Mouse (Mus musculus) midbrain, postnatal 0 days (tissue): ENCODE results near the gene Zdhhc13. TPM values are rescaled to one million over a fixed set of nuclear protein-coding genes. Genes with fewer than 3 reads are reported as not detected.
A peak's percentile ranks its signal among the peaks of the same experiment; 100 is the strongest.

Source experiments
- ATAC-seq: fragments of 200-750 bp; cut with Nextera tagmentation; 2 replicates; pipeline ENCODE4 v1.8.0; 2017; ENCODE audit warnings: moderate number of reproducible peaks, mild to moderate bottlenecking, moderate TSS enrichment, moderate library complexity; ENCODE audit not compliant: low FRiP score
- DNase-seq: peaks from one replicate; pipeline ENCODE4 v3.0.0-alpha.2; 2015; ENCODE audit warnings: low spot score
- H3K27ac ChIP-seq: fragments of 300-500 bp; sonication (generic); 2 replicates; pipeline ENCODE4 v1.5.1; 2014; ENCODE audit warnings: low read depth, mild to moderate bottlenecking, low read length, mixed read lengths
- H3K27me3 ChIP-seq: fragments of 300-500 bp; sonication (generic); 2 replicates; pipeline ENCODE4 v1.6.1; 2014; ENCODE audit warnings: low read length, control low read depth, mixed read lengths; ENCODE audit not compliant: insufficient read depth
- H3K36me3 ChIP-seq: fragments of 300-500 bp; sonication (generic); 2 replicates; pipeline ENCODE4 v1.6.1; 2014; ENCODE audit warnings: low read length, control low read depth, mixed read lengths; ENCODE audit not compliant: insufficient read depth
- H3K4me1 ChIP-seq: fragments of 300-500 bp; sonication (generic); 2 replicates; pipeline ENCODE4 v1.6.1; 2014; ENCODE audit warnings: mild to moderate bottlenecking, control low read depth, antibody characterized with exemption, low read length, mixed read lengths; ENCODE audit not compliant: insufficient read depth
- H3K4me2 ChIP-seq: fragments of 300-500 bp; sonication (generic); 2 replicates; pipeline ENCODE4 v1.6.1; 2014; ENCODE audit warnings: low read depth, mild to moderate bottlenecking, low read length, mixed read lengths; ENCODE audit not compliant: poor library complexity, severe bottlenecking
- H3K4me3 ChIP-seq: fragments of 300-500 bp; sonication (generic); 2 replicates; pipeline ENCODE4 v1.5.1; 2014; ENCODE audit warnings: low read depth, mild to moderate bottlenecking, low read length, moderate library complexity
- H3K9ac ChIP-seq: fragments of 300-500 bp; sonication (generic); replicated peaks from 2 replicates; pipeline ENCODE4 v1.6.1; 2014; ENCODE audit warnings: mild to moderate bottlenecking, low read length, moderate library complexity, mixed read lengths; ENCODE audit not compliant: poor library complexity, severe bottlenecking
- H3K9me3 ChIP-seq: fragments of 300-500 bp; sonication (generic); 2 replicates; pipeline ENCODE4 v1.6.1; 2016; ENCODE audit warnings: low read length, control low read depth
- CTCF ChIP-seq: IDR thresholded peaks from 2 replicates; pipeline ENCODE4 v1.5.1; 2016; ENCODE audit warnings: antibody characterized with exemption, mild to moderate bottlenecking
- WGBS: fragments of 180-500 bp; shearing (Covaris S2); extraction: QIAGEN DNeasy Blood & Tissue Kit; methylation state at CpG from one replicate; pipeline ENCODE4 v1.1.7; 2014; 5-methylcytosine and 5-hydroxymethylcytosine counted together
- polyA plus RNA-seq: library from polyadenylated mRNA; unstranded; fragments of >200 nt; fragmentation: Nextera tagmentation; extraction: Ambion mirVana; gene quantifications from 2 replicates; pipeline ENCODE4 v1.2.1, GENCODE M21; 2015
- total RNA-seq: library from RNA; depleted of rRNA; stranded (reverse); fragments of >200 nt; gene quantifications from 2 replicates; pipeline ENCODE4 v1.2.3, GENCODE M21; 2014; rRNA removed

Gene Zdhhc13
- 37.3 and 43.0 TPM in 2 replicates for total RNA-seq
- polyA plus RNA-seq: 21.2 and 24.3 TPM in 2 replicates

DNA sequence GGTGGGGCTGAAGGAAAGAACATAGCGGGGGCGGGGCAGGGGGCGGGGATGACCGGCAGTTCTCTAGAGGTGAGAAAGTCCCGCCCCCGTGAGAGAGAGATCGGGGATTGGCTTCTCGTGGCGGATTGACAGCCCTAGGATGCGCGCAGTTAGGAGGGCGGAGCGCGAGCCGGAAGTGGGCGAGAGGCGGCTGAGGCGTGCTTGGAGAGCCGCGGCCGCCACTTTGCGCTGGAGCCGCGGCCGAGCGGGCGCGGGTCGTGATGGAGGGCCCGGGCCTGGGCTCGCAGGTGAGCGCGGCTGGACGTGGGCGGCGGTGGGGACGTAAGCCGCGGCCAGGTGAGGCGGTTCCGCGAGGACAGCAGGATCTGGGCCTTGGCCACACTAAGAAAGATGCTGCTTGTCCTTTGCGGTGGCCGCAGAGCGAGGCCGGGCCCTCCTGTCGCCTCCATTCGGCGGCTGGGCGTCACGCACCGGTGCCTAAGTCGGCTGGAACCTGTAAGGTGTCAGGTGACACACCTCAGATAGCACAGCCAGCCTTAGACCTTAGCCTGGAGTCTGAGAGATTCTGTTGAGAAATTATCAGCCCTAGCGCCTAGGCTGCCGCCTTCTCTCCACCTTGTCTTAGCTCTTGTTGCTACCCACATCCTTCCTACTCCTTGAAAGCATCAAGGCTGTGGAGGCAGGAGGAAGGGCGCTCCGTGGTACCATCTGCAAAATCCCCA lies at the start of gene Zdhhc13:
Gene Zdhhc13 (plus strand): TSS at position 153 of the 722 bp plus-strand sequence.
- Histone ChIP-seq H3K4me1 (peaks cover 8% of the 10 kb centered on the region; the same call in 1 of the 2 replicates), H3K4me2 (peak within 1 kb of the TSS; percentile 64), H3K9me3 (no peaks in the 10 kb centered on the region), H3K9ac (peak within 1 kb of the TSS; percentile 80), H3K36me3 (no peaks in the 10 kb centered on the region), H3K4me3 (peak within 1 kb of the TSS; percentile 67), H3K27ac (peak within 1 kb of the TSS; percentile 83), H3K27me3 (no peaks in the 10 kb centered on the region)
- DNase-seq (peak; percentile 95), ATAC-seq (peak; percentile 99)
- WGBS: under 1% methylated on average over 54 of the region's 57 CpGs
- TF ChIP-seq CTCF: no peak

DNA sequence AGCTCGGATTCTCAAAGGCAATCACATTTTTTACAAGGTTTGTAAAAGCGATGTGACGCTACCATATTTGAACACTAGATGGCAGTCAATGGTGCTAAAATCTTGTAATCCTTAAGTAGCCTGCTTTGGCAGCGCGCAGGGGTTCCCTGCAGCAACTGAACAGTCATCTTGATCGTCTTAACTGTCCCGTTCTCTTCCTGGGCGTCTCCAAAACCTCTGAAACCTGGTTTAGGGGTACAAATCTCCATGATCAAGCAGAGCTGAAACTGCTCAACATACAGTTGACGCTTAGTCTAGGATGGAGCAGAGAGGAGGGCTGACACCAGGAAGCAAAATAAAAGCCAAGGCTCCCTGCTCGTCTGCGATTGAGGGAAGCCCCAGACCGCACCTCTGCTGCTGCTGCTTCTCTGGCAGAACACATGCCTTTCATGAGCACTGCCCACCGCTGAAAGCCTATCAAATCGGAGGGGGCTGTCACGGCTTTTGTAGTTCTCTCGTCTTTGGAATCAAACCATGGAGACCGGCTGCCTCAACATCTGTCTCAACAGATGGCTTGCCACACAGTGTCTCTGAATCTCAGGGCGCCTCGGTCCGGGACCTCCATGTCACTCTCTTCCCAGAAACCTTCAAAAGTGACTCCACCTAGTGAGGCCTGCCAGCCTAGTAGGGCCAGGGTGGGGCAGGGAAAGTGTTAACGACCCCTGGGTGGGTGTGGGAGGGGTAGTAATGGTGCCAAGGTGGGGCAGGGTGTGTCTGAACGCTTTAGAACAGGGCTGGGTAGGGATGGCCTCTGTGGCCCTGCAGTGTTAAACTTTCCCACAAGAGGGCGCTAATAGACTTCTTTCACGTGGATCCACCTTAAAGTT lies 39.3 kb upstream of the Zdhhc13 start:
- peak overlapping the region; percentile 92 for H3K4me2 ChIP-seq
- H3K36me3 ChIP-seq: no peaks in the 10 kb centered on the region
- peak overlapping the region; percentile 42 for H3K9ac ChIP-seq
- no peaks in the 10 kb centered on the region for H3K27me3 ChIP-seq
- peak; percentile 93 for TF ChIP-seq CTCF
- no peaks in the 10 kb centered on the region for H3K9me3 ChIP-seq
- 0 out of 2 replicates have a peak overlapping the region, but pooled peaks have one; percentile 21 for H3K27ac ChIP-seq
- ATAC-seq: peak; percentile 81
- H3K4me3 ChIP-seq: peak overlapping the region; percentile 34
- peaks cover 3% of the 10 kb centered on the region; the same call in 1 of the 2 replicates for H3K4me1 ChIP-seq
- DNase-seq: peak; percentile 96
- under 1% methylated on average over 24 of the region's 24 CpGs for WGBS

DNA sequence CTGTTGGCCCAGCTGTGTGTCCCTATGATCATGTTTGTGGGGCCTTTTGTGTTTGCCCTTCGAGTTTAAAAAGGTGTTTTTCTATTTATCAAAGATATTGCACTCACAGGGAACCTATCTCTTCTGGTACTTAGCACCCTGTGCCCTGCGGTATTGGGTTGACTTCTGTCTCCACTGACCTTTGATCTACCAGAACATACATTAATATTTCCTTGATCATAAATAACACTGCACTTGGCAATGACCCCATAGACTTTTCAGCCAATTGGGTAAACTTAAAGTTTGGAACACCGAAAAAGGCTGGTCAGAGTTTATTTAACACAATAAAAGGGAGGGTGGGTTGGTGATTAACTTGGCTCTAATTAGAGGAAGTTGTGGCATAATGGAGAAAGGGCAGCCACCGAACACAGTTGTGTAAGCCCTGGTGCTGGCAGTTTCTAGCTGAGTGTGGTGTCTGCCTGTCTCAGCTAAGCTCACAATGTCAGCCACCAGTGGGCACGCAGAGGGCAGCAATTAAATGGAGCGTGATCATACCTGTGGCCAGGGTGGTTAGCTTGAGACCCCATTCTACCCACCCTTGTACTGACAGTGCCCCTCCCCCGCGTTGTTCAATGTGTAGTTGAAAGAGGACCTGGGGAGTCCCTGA lies 38.5 kb upstream of the Zdhhc13 start:
- no peak overlapping the region for H3K27ac ChIP-seq
- H3K27me3 ChIP-seq: no peaks in the 10 kb centered on the region
- DNase-seq: no peak
- peak overlapping the region; percentile 92; the same call in 1 of the 2 replicates for H3K4me2 ChIP-seq
- ATAC-seq: no peak; the same call in 1 of the 2 replicates
- WGBS: 72% methylated on average over 8 of the region's 8 CpGs
- peaks cover 3% of the 10 kb centered on the region; the same call in 1 of the 2 replicates for H3K4me1 ChIP-seq
- H3K9me3 ChIP-seq: no peaks in the 10 kb centered on the region
- H3K4me3 ChIP-seq: no peak overlapping the region
- H3K36me3 ChIP-seq: no peaks in the 10 kb centered on the region
- no peak for TF ChIP-seq CTCF
- no peak overlapping the region for H3K9ac ChIP-seq

DNA sequence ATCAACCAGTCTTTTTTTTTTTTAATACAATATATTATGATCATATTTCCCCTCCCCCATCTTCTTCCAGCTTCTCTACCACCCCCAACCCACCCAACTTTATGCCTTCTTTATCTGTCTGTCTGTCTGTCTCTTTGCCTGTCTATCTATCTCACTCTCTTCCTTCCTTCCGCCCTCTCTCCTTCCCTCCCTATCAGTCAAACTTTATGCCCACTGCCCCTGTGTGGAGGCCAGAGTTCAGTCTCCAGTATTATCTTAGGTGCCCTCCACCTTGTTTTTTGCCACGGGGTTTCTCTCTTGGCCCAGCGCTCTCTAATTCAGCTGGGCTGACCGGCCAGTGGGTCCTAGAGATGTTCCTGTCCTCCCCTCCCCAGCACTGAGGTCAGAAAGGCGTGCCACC lies 37.6 kb upstream of the Zdhhc13 start:
- no peak for DNase-seq
- Histone ChIP-seq H3K9me3 (no peaks in the 10 kb centered on the region), H3K27me3 (no peaks in the 10 kb centered on the region), H3K27ac (no peak overlapping the region), H3K4me3 (no peak overlapping the region), H3K9ac (no peak overlapping the region), H3K4me2 (no peak overlapping the region), H3K36me3 (no peaks in the 10 kb centered on the region), H3K4me1 (peaks cover 3% of the 10 kb centered on the region; the same call in 1 of the 2 replicates)
- WGBS: 84% methylated on average over 5 of the region's 5 CpGs
- no peak for TF ChIP-seq CTCF
- ATAC-seq: no peak

DNA sequence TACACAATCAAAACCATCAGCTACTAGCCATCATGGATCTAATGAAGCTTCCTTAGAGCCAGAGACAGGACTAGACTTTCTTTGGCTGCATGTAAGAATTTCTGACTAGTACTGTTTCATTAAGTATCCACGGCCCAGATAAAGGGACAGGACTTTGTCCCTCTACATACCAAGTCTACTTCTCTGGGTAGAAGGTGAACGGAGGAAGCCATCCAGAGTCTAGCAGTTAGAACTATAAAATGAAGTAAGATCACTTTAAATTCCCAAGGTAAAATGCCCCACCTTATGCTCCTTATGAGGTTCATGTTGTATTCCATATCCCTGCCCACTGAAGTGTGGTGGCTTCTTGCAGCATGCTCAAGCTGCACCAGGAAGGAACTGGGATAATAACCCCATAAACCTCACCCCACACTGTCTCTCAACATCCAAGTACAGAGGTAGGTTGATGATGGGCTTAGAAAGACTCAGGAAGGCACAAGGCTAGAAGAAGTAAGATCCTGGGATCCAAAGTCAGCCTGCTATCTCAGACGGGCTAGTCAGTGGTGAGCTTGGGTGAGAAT lies 34.3 kb upstream of the Zdhhc13 start:
- H3K27ac ChIP-seq: no peak overlapping the region
- no peaks in the 10 kb centered on the region for H3K9me3 ChIP-seq
- H3K4me2 ChIP-seq: no peak overlapping the region
- no peak for TF ChIP-seq CTCF
- peaks cover 3% of the 10 kb centered on the region; the same call in 1 of the 2 replicates for H3K4me1 ChIP-seq
- WGBS: 86% methylated on average over 3 of the region's 3 CpGs
- no peak overlapping the region for H3K9ac ChIP-seq
- DNase-seq (no peak), ATAC-seq (no peak)
- no peaks in the 10 kb centered on the region for H3K27me3 ChIP-seq
- no peaks in the 10 kb centered on the region for H3K36me3 ChIP-seq
- no peak overlapping the region for H3K4me3 ChIP-seq
